Mouse (Mus musculus) embryonic fibroblast, embryonic 13.5 days (primary cell): Measurements from ENCODE around the gene Dmrt1. TPM values are rescaled to one million over a fixed set of nuclear protein-coding genes. Genes with fewer than 3 reads are reported as not detected.

Source experiments
- H3K27ac ChIP-seq: 2 replicates; pipeline ENCODE4 v1.5.1; 2012; ENCODE audit warnings: low read length, control low read depth, inconsistent platforms; ENCODE audit not compliant: insufficient read depth
- H3K4me1 ChIP-seq: 2 replicates; pipeline ENCODE4 v1.6.1; 2011; ENCODE audit warnings: low read length; ENCODE audit not compliant: control insufficient read depth, insufficient read depth
- H3K4me3 ChIP-seq: 2 replicates; pipeline ENCODE4 v1.5.1; 2011; ENCODE audit warnings: mild to moderate bottlenecking, control low read depth, low read length; ENCODE audit not compliant: insufficient read depth
- CTCF ChIP-seq: IDR thresholded peaks from 2 replicates; pipeline ENCODE4 v1.5.1; 2011; ENCODE audit warnings: mild to moderate bottlenecking, control low read depth, low read length, moderate library complexity, borderline replicate concordance; ENCODE audit not compliant: insufficient read depth
- POLR2A ChIP-seq: IDR thresholded peaks from 2 replicates; pipeline ENCODE4 v1.6.1; 2011; ENCODE audit warnings: low read depth, mild to moderate bottlenecking, control low read depth, low read length, moderate library complexity
- polyA plus RNA-seq: library from polyadenylated mRNA; stranded (reverse); fragments of >200 nt; gene quantifications from 2 replicates; pipeline ENCODE4 v1.2.4, GENCODE M21; 2011; ENCODE audit warnings: low read depth; ENCODE audit not compliant: missing spikeins, insufficient read length

The Dmrt1 gene
- polyA plus RNA-seq, 1 experiment: not detected

GRCm38 (mm10) chr19:25497434-25497833, 8.0 kb upstream of the Dmrt1 start:
- Histone ChIP-seq H3K4me1 (no peaks in the 10 kb centered on the region), H3K4me3 (no peak overlapping the region), H3K27ac (no peak overlapping the region)
- TF ChIP-seq CTCF (no peak), POLR2A (no peak)

- TF ChIP-seq CTCF (no peak), POLR2A (no peak)
- Histone ChIP-seq H3K27ac (no peak overlapping the region), H3K4me3 (no peak overlapping the region), H3K4me1 (no peaks in the 10 kb centered on the region)
Measured at GRCm38 (mm10) chr19:25504878-25505277, 540 bp upstream of the Dmrt1 start.

GRCm38 (mm10) chr19:25506616-25507015, 1.2 kb downstream of the Dmrt1 start:
- no peak overlapping the region for H3K27ac ChIP-seq
- TF ChIP-seq POLR2A (no peak), CTCF (no peak)
- no peaks in the 10 kb centered on the region for H3K4me1 ChIP-seq
- no peak overlapping the region for H3K4me3 ChIP-seq

- no peaks in the 10 kb centered on the region for H3K4me1 ChIP-seq
- H3K4me3 ChIP-seq: no peak overlapping the region
- TF ChIP-seq POLR2A: no peak
- no peak for TF ChIP-seq CTCF
- H3K27ac ChIP-seq: no peak overlapping the region
Measured at GRCm38 (mm10) chr19:25514986-25515530, 9.6 kb downstream of the Dmrt1 start.

- H3K4me1 ChIP-seq: no peaks in the 10 kb centered on the region
- no peak for TF ChIP-seq POLR2A
- TF ChIP-seq CTCF: no peak
- no peak overlapping the region for H3K4me3 ChIP-seq
- H3K27ac ChIP-seq: no peak overlapping the region
Measured at GRCm38 (mm10) chr19:25524156-25524555, 18.7 kb downstream of the Dmrt1 start.

- Histone ChIP-seq H3K27ac (no peak overlapping the region), H3K4me3 (no peak overlapping the region), H3K4me1 (no peaks in the 10 kb centered on the region)
- TF ChIP-seq POLR2A (no peak), CTCF (no peak)
Measured at GRCm38 (mm10) chr19:25525726-25526125, 20.3 kb downstream of the Dmrt1 start.

GRCm38 (mm10) chr19:25529673-25530072, 24.3 kb downstream of the Dmrt1 start:
- Histone ChIP-seq H3K4me1 (no peaks in the 10 kb centered on the region), H3K4me3 (no peak overlapping the region), H3K27ac (no peak overlapping the region)
- TF ChIP-seq CTCF: no peak
- TF ChIP-seq POLR2A: no peak

GRCm38 (mm10) chr19:25545714-25546340, 40.4 kb downstream of the Dmrt1 start:
- Histone ChIP-seq H3K4me1 (no peaks in the 10 kb centered on the region), H3K27ac (no peak overlapping the region), H3K4me3 (no peak overlapping the region)
- TF ChIP-seq CTCF: peak; percentile 45; the same call in 1 of the 2 replicates
- no peak for TF ChIP-seq POLR2A

- no peak for TF ChIP-seq CTCF
- no peak for TF ChIP-seq POLR2A
- Histone ChIP-seq H3K4me1 (no peaks in the 10 kb centered on the region), H3K27ac (no peak overlapping the region), H3K4me3 (no peak overlapping the region)
Measured at GRCm38 (mm10) chr19:25547086-25547643, 41.7 kb downstream of the Dmrt1 start.

- H3K4me3 ChIP-seq: no peak overlapping the region
- H3K4me1 ChIP-seq: no peaks in the 10 kb centered on the region
- H3K27ac ChIP-seq: no peak overlapping the region
- TF ChIP-seq CTCF: no peak
Measured at GRCm38 (mm10) chr19:25550346-25550745, 44.9 kb downstream of the Dmrt1 start.

GRCm38 (mm10) chr19:25551053-25551452, 45.6 kb downstream of the Dmrt1 start:
- no peak for TF ChIP-seq POLR2A
- TF ChIP-seq CTCF: no peak
- no peaks in the 10 kb centered on the region for H3K4me1 ChIP-seq

More at GRCm38 (mm10) chr19:25551053-25551452, 45.6 kb downstream of the Dmrt1 start:
- no peak overlapping the region for H3K27ac ChIP-seq
- H3K4me3 ChIP-seq: no peak overlapping the region
